Mouse (Mus musculus) forebrain, embryonic 15.5 days (tissue): ENCODE data around the gene Gfpt1. TPM values are rescaled to one million over a fixed set of nuclear protein-coding genes. Genes with fewer than 3 reads are reported as not detected.

Experiments
- ATAC-seq: fragments of 200-750 bp; cut with Nextera tagmentation; replicated peaks from 2 replicates; pipeline ENCODE4 v1.8.0; 2017; ENCODE audit warnings: mild to moderate bottlenecking, moderate TSS enrichment, moderate library complexity
- H3K27ac ChIP-seq: fragments of 300-500 bp; sonication (generic); replicated peaks from 2 replicates; pipeline ENCODE4 v1.5.1; 2015; ENCODE audit warnings: mild to moderate bottlenecking, inconsistent platforms
- H3K27me3 ChIP-seq: fragments of 300-500 bp; sonication (generic); 2 replicates; pipeline ENCODE4 v1.6.1; 2015; ENCODE audit warnings: inconsistent platforms
- H3K36me3 ChIP-seq: fragments of 300-500 bp; sonication (generic); 2 replicates; pipeline ENCODE4 v1.6.1; 2015; ENCODE audit warnings: mild to moderate bottlenecking, inconsistent platforms
- H3K4me1 ChIP-seq: fragments of 300-500 bp; sonication (generic); 2 replicates; pipeline ENCODE4 v1.6.1; 2015; ENCODE audit warnings: inconsistent platforms
- H3K4me2 ChIP-seq: fragments of 300-500 bp; sonication (generic); replicated peaks from 2 replicates; pipeline ENCODE4 v1.6.1; 2015; ENCODE audit warnings: mild to moderate bottlenecking, inconsistent platforms
- H3K4me3 ChIP-seq: fragments of 300-500 bp; sonication (generic); 2 replicates; pipeline ENCODE4 v1.5.1; 2015; ENCODE audit warnings: mild to moderate bottlenecking, inconsistent platforms
- H3K9ac ChIP-seq: fragments of 300-500 bp; sonication (generic); replicated peaks from 2 replicates; pipeline ENCODE4 v1.6.1; 2015; ENCODE audit warnings: mild to moderate bottlenecking, inconsistent platforms
- H3K9me3 ChIP-seq: fragments of 300-500 bp; sonication (generic); 2 replicates; pipeline ENCODE4 v1.6.1; 2016; ENCODE audit warnings: inconsistent platforms
- WGBS: fragments of 180-500 bp; shearing (Covaris S2); methylation state at CpG from one replicate; pipeline ENCODE4 v1.1.7; 2015; ENCODE audit warnings: mixed read lengths; 5-methylcytosine and 5-hydroxymethylcytosine counted together
- polyA plus RNA-seq: library from polyadenylated mRNA; unstranded; fragments of >200 nt; fragmentation: Nextera tagmentation; extraction: Ambion mirVana; gene quantifications from 2 replicates; pipeline ENCODE4 v1.2.1, GENCODE M21; 2015

The Gfpt1 gene
- polyA plus RNA-seq, 1 experiment from 2014 or later, result 18.6 TPM

DNA sequence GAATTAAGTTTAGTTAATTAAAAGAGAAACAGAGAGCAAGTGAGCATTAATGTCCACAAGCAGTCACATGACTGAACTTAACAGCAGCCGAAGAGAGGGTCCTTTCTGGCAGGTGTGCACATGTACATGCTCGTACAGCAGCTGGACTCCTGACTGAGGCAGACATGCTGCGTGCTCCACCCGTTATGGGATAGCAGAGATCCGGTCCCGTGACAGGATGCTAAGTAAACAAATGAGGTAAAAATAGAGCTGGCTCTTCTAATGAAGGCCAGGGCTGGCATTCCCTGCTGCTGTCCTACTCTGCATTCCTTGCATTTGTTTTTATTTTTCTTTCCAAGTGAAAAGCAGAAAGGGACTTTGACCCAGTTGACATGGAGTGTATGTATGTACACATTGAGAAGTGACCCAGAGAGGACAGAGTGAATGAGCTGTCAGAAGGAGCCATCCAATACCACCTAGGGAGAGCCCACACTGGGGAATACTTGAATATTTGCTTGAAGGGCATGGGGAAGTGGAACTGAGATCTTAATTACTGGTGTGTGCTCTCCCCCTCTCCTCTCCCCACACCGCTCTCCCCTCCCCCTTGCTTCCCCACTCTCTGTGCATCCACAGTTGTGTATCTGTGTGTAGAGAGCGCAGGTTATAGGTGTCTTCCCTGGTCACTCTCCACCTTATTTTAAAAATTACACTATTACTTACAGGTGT, 84.6 kb downstream of the Gfpt1 start:
- Histone ChIP-seq H3K4me1 (no peaks in the 10 kb centered on the region), H3K9ac (no peak overlapping the region), H3K4me3 (no peak overlapping the region), H3K36me3 (no peaks in the 10 kb centered on the region), H3K27me3 (no peaks in the 10 kb centered on the region), H3K9me3 (no peaks in the 10 kb centered on the region), H3K27ac (no peak overlapping the region), H3K4me2 (no peak overlapping the region)
- WGBS, result 76% methylated on average over 8 of the region's 8 CpGs
- no peak for ATAC-seq

DNA sequence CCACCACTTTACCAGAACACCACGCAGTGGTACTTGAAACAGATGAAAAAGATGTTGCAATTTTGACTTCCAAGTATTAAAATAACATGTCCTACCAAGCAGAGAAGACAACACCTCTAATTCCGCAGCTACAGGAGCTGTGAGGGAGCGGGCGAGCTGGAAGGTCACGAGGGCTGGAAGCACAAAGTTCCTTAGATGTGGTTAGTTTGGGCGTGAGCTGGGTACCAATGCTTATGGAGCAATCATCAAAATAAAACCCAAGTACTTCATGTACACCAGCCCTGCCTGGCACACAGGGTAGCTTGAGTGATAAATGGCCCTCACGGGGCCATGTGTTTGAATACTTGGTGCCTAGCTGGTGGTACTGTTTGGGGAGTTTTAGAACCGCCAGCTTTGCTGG, 87.2 kb downstream of the Gfpt1 start:
- Histone ChIP-seq H3K4me1 (no peaks in the 10 kb centered on the region), H3K36me3 (no peaks in the 10 kb centered on the region), H3K27ac (no peak overlapping the region), H3K27me3 (no peaks in the 10 kb centered on the region), H3K4me3 (no peak overlapping the region), H3K9me3 (no peaks in the 10 kb centered on the region), H3K9ac (no peak overlapping the region), H3K4me2 (no peak overlapping the region)
- ATAC-seq, result no peak
- WGBS, result 93% methylated on average over 8 of the region's 8 CpGs

DNA sequence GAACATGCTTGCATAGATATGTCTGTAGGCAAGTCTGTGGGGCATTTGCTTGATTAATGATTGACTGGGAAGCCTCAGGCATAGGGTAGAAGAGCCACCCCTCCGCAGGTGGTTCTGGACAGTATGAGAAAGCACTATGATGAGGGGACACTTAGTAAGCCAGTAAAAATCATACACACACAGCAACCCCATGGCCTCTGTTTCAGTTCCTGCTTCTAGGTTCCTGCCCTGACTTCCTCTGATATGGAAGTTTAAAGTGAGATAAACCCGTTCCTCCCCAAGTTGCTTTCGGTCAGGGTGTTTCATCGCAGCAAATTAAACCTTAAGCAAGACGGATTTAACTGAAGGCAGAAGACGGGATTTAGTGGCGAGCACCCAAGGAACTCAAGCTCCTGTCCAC, 88.0 kb downstream of the Gfpt1 start:
- 94% methylated on average over 7 of the region's 7 CpGs for WGBS

DNA sequence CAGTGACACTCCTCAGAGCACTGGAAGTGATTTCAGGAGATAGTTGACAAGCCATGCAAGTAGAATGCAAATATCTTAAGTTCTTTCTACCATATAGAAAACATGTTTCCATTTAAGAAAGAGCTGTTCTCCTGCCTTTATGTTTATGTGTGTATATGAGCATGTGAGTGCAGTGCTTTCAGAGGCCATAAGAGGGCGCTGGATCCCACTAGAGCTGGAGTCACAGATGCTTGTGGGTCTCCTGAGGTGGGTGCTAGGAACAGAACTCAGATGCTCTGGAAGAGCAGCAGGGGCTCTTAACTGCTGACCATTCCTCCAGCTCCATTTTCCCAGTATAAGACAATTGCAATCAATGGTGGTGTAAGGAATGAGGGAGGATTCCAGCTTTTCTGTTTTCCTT, 88.4 kb downstream of the Gfpt1 start:
- WGBS, result 75% methylated on average over 1 of the region's 1 CpGs
- ATAC-seq, result no peak
- Histone ChIP-seq H3K9ac (no peak overlapping the region), H3K4me1 (no peaks in the 10 kb centered on the region), H3K9me3 (no peaks in the 10 kb centered on the region), H3K4me2 (no peak overlapping the region), H3K27ac (no peak overlapping the region), H3K36me3 (peaks cover 4% of the 10 kb centered on the region; the same call in 1 of the 2 replicates), H3K27me3 (no peaks in the 10 kb centered on the region), H3K4me3 (no peak overlapping the region)

More for the DNA sequence above, 88.0 kb downstream of the Gfpt1 start:
- ATAC-seq, result no peak
- H3K4me1 ChIP-seq, result no peaks in the 10 kb centered on the region
- no peak overlapping the region for H3K4me3 ChIP-seq
- no peak overlapping the region for H3K9ac ChIP-seq
- H3K4me2 ChIP-seq, result no peak overlapping the region
- no peaks in the 10 kb centered on the region for H3K9me3 ChIP-seq
- no peaks in the 10 kb centered on the region for H3K27me3 ChIP-seq
- H3K27ac ChIP-seq, result no peak overlapping the region
- 0 out of 2 replicates have a peak, but pooled peaks cover 2% of the 10 kb centered on the region for H3K36me3 ChIP-seq

DNA sequence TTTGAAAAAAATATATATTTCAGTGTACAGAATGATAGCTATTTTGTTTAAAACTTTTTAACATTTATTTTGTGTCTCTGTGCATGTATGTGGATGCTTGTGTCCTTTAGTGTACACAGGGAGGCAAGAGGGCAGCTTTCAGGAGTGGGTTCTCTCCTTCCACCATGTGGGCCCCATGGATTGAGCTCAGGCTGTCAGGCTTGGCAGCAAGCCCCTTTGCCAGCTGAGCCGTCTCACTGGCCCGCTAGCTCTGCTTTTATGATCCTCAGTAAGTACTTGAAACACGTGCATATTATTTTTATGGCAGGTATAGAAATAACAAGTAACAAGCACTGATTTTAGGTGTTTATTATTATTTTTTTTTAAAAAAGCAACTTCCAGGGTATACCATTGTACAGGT, 90.9 kb downstream of the Gfpt1 start:
- 68% methylated on average over 3 of the region's 3 CpGs for WGBS
- H3K9me3 ChIP-seq, result no peaks in the 10 kb centered on the region
- no peaks in the 10 kb centered on the region for H3K27me3 ChIP-seq
- no peak overlapping the region for H3K4me2 ChIP-seq
- H3K27ac ChIP-seq, result no peak overlapping the region
- peaks cover 9% of the 10 kb centered on the region; the same call in 1 of the 2 replicates for H3K36me3 ChIP-seq
- H3K4me1 ChIP-seq, result no peaks in the 10 kb centered on the region
- no peak overlapping the region for H3K9ac ChIP-seq
- H3K4me3 ChIP-seq, result no peak overlapping the region
- no peak for ATAC-seq

DNA sequence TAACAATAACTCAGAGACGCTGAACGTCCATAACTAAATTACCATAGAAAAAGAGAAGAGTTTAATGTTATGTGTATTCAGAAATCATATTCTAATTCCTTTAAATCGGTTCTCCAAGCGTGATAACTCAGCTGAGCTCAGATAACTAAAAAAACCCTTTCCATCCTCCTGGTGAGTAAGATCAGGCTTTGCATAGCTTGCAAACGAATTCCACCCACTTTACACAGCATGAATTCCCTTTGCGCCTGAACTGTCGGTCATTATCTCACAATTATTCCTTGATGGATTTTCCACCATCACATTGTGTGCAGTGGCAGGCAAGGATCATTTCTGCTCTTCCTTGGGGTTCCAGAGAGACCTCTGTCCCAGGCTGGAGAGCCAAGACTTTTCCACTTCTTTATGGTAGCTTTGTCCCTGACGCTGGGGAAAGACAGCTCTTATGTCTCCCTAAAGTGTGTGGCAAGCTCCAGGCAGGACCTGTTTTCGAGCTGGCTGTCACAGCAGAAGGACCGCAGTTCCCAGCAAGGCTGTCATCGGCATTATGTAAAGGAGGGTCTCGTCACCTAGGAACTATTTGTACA, 91.4 kb downstream of the Gfpt1 start:
- H3K9me3 ChIP-seq, result no peaks in the 10 kb centered on the region
- no peak overlapping the region for H3K27ac ChIP-seq
- no peak overlapping the region for H3K4me3 ChIP-seq
- no peaks in the 10 kb centered on the region for H3K4me1 ChIP-seq
- no peak for ATAC-seq
- H3K4me2 ChIP-seq, result no peak overlapping the region
- no peaks in the 10 kb centered on the region for H3K27me3 ChIP-seq
- WGBS, result 71% methylated on average over 12 of the region's 12 CpGs
- no peak overlapping the region for H3K9ac ChIP-seq
- H3K36me3 ChIP-seq, result peaks cover 9% of the 10 kb centered on the region; the same call in 1 of the 2 replicates

DNA sequence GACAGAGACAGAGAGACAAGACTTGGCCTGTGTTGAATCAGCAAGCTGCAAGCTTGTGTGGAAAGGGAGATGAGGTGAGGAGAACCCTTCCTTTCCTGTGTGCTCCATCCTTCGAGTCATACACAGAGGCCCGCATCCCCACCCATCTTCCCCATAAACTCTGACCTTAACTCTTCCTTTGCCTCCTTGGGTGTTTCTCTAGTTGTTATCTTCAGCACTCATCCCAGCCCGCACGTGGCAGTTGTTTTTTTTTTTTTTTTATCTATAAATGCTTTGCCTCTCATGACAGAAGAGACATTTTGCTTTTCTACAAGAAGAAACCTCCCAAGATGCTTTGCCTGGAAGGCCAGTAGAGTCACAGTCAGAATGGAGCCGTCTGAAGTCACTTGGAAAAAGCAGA, 95.8 kb downstream of the Gfpt1 start:
- Histone ChIP-seq H3K9me3 (no peaks in the 10 kb centered on the region), H3K4me1 (no peaks in the 10 kb centered on the region), H3K27me3 (no peaks in the 10 kb centered on the region), H3K4me3 (no peak overlapping the region), H3K9ac (no peak overlapping the region), H3K36me3 (peaks cover 9% of the 10 kb centered on the region; the same call in 1 of the 2 replicates), H3K4me2 (no peak overlapping the region), H3K27ac (no peak overlapping the region)
- WGBS, result 90% methylated on average over 5 of the region's 5 CpGs
- ATAC-seq, result no peak

DNA sequence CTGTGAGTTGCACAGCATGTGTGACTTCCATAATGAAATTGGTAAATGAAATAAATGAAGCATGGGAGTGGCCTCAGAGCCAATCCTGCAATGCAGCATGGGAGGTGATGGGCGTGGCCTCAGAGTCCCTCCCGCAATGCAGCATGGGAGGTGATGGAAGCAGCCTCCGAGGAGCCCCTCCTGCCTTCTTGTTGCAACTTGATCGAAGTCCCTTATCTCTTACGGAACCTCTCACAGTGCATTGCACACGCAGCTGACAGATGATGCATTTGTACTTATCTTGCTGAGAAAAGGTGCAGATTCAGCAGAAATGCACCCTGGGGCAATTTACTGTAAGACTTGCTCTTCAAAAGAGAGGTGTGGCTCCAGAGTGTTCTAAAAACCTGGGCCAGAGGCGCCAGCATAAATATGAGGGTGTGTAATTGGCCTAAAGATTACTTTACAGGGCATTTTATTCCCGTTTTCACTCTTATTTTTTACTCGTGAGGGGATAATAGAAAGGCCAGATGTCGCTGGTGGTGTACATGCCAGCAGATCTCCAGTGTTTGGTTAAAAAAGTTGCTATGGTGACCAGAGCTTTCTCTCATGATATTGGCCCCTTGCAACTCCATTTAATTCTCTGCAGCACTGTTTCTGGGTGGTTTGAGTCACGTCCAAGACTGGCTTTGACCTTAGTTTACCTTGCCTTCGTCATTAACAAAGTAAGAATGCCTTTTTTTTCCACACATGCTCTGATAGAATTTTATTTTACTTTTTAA, 97.3 kb downstream of the Gfpt1 start:
- Histone ChIP-seq H3K4me3 (no peak overlapping the region), H3K27ac (no peak overlapping the region), H3K9me3 (no peaks in the 10 kb centered on the region), H3K4me1 (no peaks in the 10 kb centered on the region), H3K9ac (no peak overlapping the region), H3K4me2 (no peak overlapping the region), H3K36me3 (peaks cover 9% of the 10 kb centered on the region; the same call in 1 of the 2 replicates), H3K27me3 (no peaks in the 10 kb centered on the region)
- no peak for ATAC-seq
- WGBS, result 60% methylated on average over 12 of the region's 12 CpGs

Other genes with a start within 250 kb of the Gfpt1 start
- 5.8 and 5.9 TPM in 2 replicates for gene Anxa4, start 249.3 kb upstream of the Gfpt1 start, polyA plus RNA-seq
- 36.1 and 39.3 TPM in 2 replicates for gene Aak1, start 193.3 kb upstream of the Gfpt1 start, polyA plus RNA-seq
- gene Nfu1, start 33.6 kb upstream of the Gfpt1 start, polyA plus RNA-seq, result 101 and 106 TPM in 2 replicates
- not detected in 2 replicates for gene D6Ertd527e, start 61.9 kb downstream of the Gfpt1 start, polyA plus RNA-seq